Mouse (Mus musculus) C2C12 (cell line): ENCODE data around the gene Myf6. TPM values are rescaled to one million over a fixed set of nuclear protein-coding genes. Genes with fewer than 3 reads are reported as not detected.

ENCODE experiments used
- H3K27me3 ChIP-seq: one replicate; pipeline ENCODE4 v1.6.1; 2011; ENCODE audit not compliant: control insufficient read depth, insufficient read depth, insufficient read length
- H3K36me3 ChIP-seq: one replicate; pipeline ENCODE4 v1.6.1; 2011; ENCODE audit not compliant: control insufficient read depth, insufficient read depth
- H3K4me3 ChIP-seq: one replicate; pipeline ENCODE4 v1.5.1; 2011; ENCODE audit warnings: mild to moderate bottlenecking, control low read depth; ENCODE audit not compliant: poor library complexity, insufficient read depth, severe bottlenecking
- H3K79me2 ChIP-seq: one replicate; pipeline ENCODE4 v1.6.1; 2011; ENCODE audit not compliant: control insufficient read depth, insufficient read depth
- H3K79me3 ChIP-seq: one replicate; pipeline ENCODE4 v1.6.1; 2011; ENCODE audit warnings: low read depth, control low read depth
- H3ac ChIP-seq: one replicate; pipeline ENCODE3; 2011; ENCODE audit warnings: low read depth; ENCODE audit not compliant: control insufficient read depth, insufficient read length
- CEBPB ChIP-seq: IDR thresholded peaks from one replicate; pipeline ENCODE4 v1.6.1; 2011; ENCODE audit warnings: low read depth, mild to moderate bottlenecking, control low read depth, moderate library complexity
- CTCF ChIP-seq: IDR thresholded peaks from one replicate; pipeline ENCODE4 v1.5.1; 2011; ENCODE audit not compliant: control insufficient read depth, insufficient read depth, insufficient read length
- FOSL1 ChIP-seq: IDR thresholded peaks from one replicate; pipeline ENCODE4 v1.8.0; 2011; ENCODE audit warnings: mild to moderate bottlenecking, low read length; ENCODE audit not compliant: poor library complexity, insufficient read depth, severe bottlenecking
- MAX ChIP-seq: IDR thresholded peaks from one replicate; pipeline ENCODE4 v1.6.1; 2011; ENCODE audit warnings: mild to moderate bottlenecking, control low read depth
- MYOD1 ChIP-seq: IDR thresholded peaks from one replicate; pipeline ENCODE4 v1.6.1; 2011; ENCODE audit warnings: low read depth; ENCODE audit not compliant: control insufficient read depth, insufficient read length
- MYOG ChIP-seq: IDR thresholded peaks from one replicate; pipeline ENCODE4 v1.6.1; 2011; ENCODE audit not compliant: control insufficient read depth, insufficient read length; ENCODE audit errors: extremely low read depth
- USF1 ChIP-seq: IDR thresholded peaks from one replicate; pipeline ENCODE4 v1.6.1; 2011; ENCODE audit warnings: low read depth, mild to moderate bottlenecking, control low read depth, moderate library complexity
- polyA plus RNA-seq: library from polyadenylated mRNA; unstranded; fragments of >200 nt; fragmentation: generic; extraction: Trizol; gene quantifications from one replicate; pipeline ENCODE4 v1.2.1, GENCODE M21; 2012; ENCODE audit warnings: missing spikeins

The Myf6 gene
- polyA plus RNA-seq, 1 experiment = 0.14 TPM

DNA sequence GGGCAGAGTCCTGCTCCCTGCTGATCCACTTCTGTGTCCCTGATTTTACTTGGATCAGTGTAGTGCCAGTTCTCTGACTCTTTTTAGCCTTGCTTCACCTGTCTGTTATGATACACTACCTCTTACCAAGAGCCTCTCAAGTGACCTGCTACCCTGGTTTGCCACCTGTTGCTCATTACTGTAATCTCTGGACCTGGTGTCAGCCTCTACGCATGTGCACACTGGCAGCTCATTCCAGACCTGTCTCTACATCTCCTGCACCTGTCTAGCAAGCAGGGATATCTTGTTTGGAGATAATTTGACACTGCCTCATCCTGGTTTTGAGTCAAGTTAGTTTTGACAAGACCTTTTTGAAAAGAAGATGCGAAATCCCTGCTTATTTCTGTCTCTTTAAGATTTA, 11.9 kb upstream of the Myf6 start:
- H3K79me2 ChIP-seq = no peaks in the 10 kb centered on the region
- H3K79me3 ChIP-seq = no peaks in the 10 kb centered on the region
- no peak overlapping the region for H3ac ChIP-seq
- H3K27me3 ChIP-seq = no peaks in the 10 kb centered on the region
- TF ChIP-seq USF1 (no peak), MYOD1 (no peak), CEBPB (no peak), CTCF (no peak), MAX (no peak), MYOG (no peak), FOSL1 (no peak)
- H3K36me3 ChIP-seq = no peaks in the 10 kb centered on the region
- no peak overlapping the region for H3K4me3 ChIP-seq

DNA sequence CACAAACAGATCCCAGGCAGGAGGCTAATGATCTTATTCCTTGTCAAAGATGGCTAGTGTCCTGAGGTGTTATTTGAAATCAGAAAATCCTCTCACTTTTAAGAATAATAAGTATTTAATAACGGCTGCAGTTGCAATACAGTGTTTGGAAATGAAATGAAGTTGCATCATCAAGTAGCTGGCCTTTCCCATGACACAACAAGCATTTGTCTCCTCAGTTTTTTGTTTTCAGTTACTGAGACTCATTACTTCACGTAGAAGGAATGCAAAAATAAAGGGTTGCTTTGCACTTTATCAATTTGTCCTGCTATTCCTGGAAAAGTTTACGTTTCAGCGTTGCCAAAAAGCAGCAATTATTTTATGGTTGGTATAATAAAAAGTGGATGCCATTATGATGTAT, 8.9 kb upstream of the Myf6 start:
- H3K27me3 ChIP-seq = no peaks in the 10 kb centered on the region
- no peaks in the 10 kb centered on the region for H3K36me3 ChIP-seq
- no peak for TF ChIP-seq MYOG
- TF ChIP-seq CEBPB = peak; percentile 79
- H3ac ChIP-seq = no peak overlapping the region
- H3K79me2 ChIP-seq = no peaks in the 10 kb centered on the region
- H3K79me3 ChIP-seq = no peaks in the 10 kb centered on the region
- no peak overlapping the region for H3K4me3 ChIP-seq

DNA sequence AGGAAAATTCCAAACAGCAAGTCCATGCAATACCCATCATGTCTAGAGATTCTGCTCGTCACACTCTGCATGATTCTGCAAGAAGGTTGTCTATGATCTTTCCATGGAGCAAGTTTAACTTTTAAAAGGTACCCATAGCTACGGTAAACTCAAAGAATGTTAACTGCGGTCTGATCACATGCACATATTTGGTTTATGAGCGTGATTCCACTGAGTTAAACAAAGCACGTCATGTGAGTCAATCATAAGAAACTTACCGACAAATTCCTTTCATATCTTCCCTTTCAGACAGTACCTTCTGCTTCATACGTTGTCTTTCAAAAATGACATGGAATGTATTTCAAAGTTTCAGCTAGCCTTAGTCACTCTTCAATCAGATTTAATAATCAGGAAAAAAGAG, 7.7 kb upstream of the Myf6 start:
- no peaks in the 10 kb centered on the region for H3K79me2 ChIP-seq
- H3K36me3 ChIP-seq = no peaks in the 10 kb centered on the region
- no peak overlapping the region for H3ac ChIP-seq
- no peaks in the 10 kb centered on the region for H3K27me3 ChIP-seq
- no peak for TF ChIP-seq MYOG
- peak; percentile 68 for TF ChIP-seq USF1
- H3K4me3 ChIP-seq = no peak overlapping the region
- H3K79me3 ChIP-seq = no peaks in the 10 kb centered on the region

DNA sequence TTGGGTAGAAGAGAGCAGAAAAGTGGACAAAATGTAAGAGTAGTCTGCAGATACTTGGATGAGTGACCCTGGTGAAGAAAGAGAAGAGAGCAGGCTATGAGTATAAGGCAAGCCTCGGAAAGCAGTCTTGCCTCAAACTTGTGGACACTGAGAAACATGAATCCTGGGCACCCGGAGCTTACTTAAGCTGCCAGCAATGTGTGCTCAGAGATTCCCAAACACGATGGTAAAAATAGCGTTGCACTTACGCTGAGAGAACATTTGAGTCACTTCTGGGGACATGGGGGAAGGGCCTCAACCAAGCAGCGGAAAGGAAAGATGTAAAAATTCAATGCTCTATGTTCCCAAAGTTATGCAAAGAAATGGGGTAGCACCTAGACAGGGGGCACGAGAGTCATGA, 5.1 kb upstream of the Myf6 start:
- Histone ChIP-seq H3K4me3 (no peak overlapping the region), H3K36me3 (no peaks in the 10 kb centered on the region), H3K27me3 (no peaks in the 10 kb centered on the region), H3ac (peak overlapping the region; percentile 33), H3K79me2 (no peaks in the 10 kb centered on the region), H3K79me3 (no peaks in the 10 kb centered on the region)
- no peak for TF ChIP-seq CEBPB

DNA sequence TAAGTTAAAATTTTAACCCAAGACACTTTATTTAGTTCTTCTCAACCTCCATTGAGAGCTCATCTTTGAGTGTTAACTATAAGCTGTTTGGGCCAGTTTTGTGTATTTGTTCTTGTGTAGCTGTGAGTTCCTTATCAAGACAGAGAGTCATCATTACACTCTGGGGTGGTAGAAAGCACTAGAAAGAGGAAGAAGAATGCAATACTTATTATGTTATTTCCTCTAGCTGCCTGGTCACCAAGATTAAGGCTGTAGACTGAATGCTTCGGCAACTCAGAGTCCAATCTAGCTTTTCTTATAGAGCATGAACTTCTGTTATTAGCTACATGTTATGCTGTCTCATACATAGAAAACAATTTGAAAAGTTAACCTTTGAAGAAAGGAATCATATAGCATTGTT, 1.9 kb upstream of the Myf6 start:
- Histone ChIP-seq H3ac (no peak overlapping the region), H3K79me2 (no peaks in the 10 kb centered on the region), H3K4me3 (no peak overlapping the region), H3K79me3 (no peaks in the 10 kb centered on the region), H3K27me3 (no peaks in the 10 kb centered on the region), H3K36me3 (no peaks in the 10 kb centered on the region)
- TF ChIP-seq MAX = no peak
- no peak for TF ChIP-seq MYOD1
- no peak for TF ChIP-seq FOSL1

DNA sequence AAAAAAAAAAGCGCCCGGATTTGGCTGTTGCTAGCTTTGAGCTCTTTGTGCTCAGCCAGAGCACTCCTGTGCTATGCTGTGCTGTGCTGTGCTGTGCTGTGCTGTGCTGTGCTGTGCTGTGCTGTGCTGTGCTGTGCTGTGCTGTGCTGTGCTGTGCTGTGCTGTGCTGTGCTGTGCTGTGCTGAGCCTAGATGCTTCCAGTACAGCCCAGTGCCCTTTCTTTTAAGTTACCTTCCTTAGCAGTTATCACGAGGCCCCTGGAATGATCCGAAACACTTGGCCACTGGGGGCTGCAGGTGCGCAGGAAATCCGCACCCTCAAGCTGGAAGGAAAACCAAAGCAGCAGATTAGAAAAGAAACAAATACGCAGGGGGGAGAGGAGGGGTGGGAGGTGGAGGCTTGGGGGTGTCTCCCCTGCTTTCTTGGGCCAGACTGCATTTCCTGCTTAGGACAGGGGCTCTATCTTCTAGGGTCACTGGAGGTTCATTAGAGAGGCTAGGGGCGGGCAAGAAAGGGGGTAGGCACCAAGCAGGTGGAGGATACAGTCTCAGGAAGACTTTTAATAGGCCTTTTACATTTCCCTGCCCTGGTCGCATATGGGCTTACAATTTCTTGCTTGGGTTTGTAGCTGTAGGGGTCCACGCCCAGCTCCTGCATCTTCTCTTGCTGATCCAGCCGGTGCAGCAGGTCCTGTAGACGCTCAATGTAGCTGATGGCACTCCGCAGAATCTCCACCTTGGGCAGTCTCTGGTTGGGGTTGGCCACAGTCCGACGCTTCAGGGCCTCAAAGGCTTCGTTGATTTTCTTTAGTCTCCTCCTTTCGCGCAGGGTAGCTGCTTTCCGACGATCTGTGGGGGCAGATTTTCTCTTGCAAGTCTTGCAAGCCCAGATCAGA, 710 bp downstream of the Myf6 start:
- H3K27me3 ChIP-seq = no peaks in the 10 kb centered on the region
- H3K4me3 ChIP-seq = no peak overlapping the region
- no peak overlapping the region for H3ac ChIP-seq
- H3K36me3 ChIP-seq = no peaks in the 10 kb centered on the region
- peaks cover 4% of the 10 kb centered on the region for H3K79me2 ChIP-seq
- H3K79me3 ChIP-seq = peaks cover 4% of the 10 kb centered on the region
- TF ChIP-seq MYOG = no peak
- no peak for TF ChIP-seq FOSL1
- no peak for TF ChIP-seq MYOD1
